Mouse (Mus musculus): ENCODE measurements at regions not wholly inside any gene's neighbourhood (a gene's known extent, or its start where the extent isn't known, plus 50 kb on each side); places are given as distances from the start of the nearest gene placed in this dataset.

- WGBS: 76% methylated on average over 4 of the region's 4 CpGs
- no peak for TF ChIP-seq CTCF (IDR thresholded peaks at IDR 0.05; ENCODE audit: low read depth)
These were observed 342.0 kb downstream of the Rergl start for GRCm38 (mm10) chr6:139159741-139160140.

GRCm38 (mm10) chr6:139154802-139155201 is 347.0 kb downstream of the Rergl start:
- Histone ChIP-seq H3K4me2 (no peak overlapping the region), H3K9ac (no peak overlapping the region), H3K4me1 (ENCODE audit: insufficient read depth) (no peaks in the 10 kb centered on the region), H3K9me3 (ENCODE audit: low read depth, low read length) (no peaks in the 10 kb centered on the region), H3K27ac (ENCODE audit: low read depth) (no peak overlapping the region), H3K27me3 (ENCODE audit: insufficient read depth, low read length) (no peaks in the 10 kb centered on the region), H3K4me3 (ENCODE audit: low read depth, low read length) (no peak overlapping the region), H3K36me3 (ENCODE audit: insufficient read depth) (no peaks in the 10 kb centered on the region)
- ATAC-seq (ENCODE audit: insufficient read depth) (no peak), DNase-seq (no peak)
- TF ChIP-seq CTCF (IDR thresholded peaks at IDR 0.05; ENCODE audit: low read depth): no peak
- WGBS: 63% methylated on average over 1 of the region's 1 CpGs

More at GRCm38 (mm10) chr6:139159741-139160140, 342.0 kb downstream of the Rergl start:
- Histone ChIP-seq H3K4me1 (ENCODE audit: insufficient read depth) (no peaks in the 10 kb centered on the region), H3K27ac (ENCODE audit: low read depth) (no peak overlapping the region), H3K4me2 (no peak overlapping the region), H3K36me3 (ENCODE audit: insufficient read depth) (no peaks in the 10 kb centered on the region), H3K27me3 (ENCODE audit: insufficient read depth, low read length) (no peaks in the 10 kb centered on the region), H3K9ac (no peak overlapping the region), H3K4me3 (ENCODE audit: low read depth, low read length) (no peak overlapping the region), H3K9me3 (ENCODE audit: low read depth, low read length) (no peaks in the 10 kb centered on the region)
- ATAC-seq (ENCODE audit: insufficient read depth): no peak
- DNase-seq: no peak

- 74% methylated on average over 6 of the region's 6 CpGs for WGBS
- no peaks in the 10 kb centered on the region for H3K27me3 ChIP-seq (ENCODE audit: insufficient read depth, low read length)
- no peak overlapping the region for H3K9ac ChIP-seq
- DNase-seq (no peak), ATAC-seq (ENCODE audit: insufficient read depth) (no peak)
- no peaks in the 10 kb centered on the region for H3K4me1 ChIP-seq (ENCODE audit: insufficient read depth)
- H3K9me3 ChIP-seq (ENCODE audit: low read depth, low read length): no peaks in the 10 kb centered on the region
- H3K27ac ChIP-seq (ENCODE audit: low read depth): no peak overlapping the region
- TF ChIP-seq CTCF (IDR thresholded peaks at IDR 0.05; ENCODE audit: low read depth): no peak
- H3K4me3 ChIP-seq (ENCODE audit: low read depth, low read length): no peak overlapping the region
- H3K36me3 ChIP-seq (ENCODE audit: insufficient read depth): no peaks in the 10 kb centered on the region
- no peak overlapping the region for H3K4me2 ChIP-seq
These were observed 366.1 kb downstream of the Rergl start for GRCm38 (mm10) chr6:139135693-139136092.

DNA sequence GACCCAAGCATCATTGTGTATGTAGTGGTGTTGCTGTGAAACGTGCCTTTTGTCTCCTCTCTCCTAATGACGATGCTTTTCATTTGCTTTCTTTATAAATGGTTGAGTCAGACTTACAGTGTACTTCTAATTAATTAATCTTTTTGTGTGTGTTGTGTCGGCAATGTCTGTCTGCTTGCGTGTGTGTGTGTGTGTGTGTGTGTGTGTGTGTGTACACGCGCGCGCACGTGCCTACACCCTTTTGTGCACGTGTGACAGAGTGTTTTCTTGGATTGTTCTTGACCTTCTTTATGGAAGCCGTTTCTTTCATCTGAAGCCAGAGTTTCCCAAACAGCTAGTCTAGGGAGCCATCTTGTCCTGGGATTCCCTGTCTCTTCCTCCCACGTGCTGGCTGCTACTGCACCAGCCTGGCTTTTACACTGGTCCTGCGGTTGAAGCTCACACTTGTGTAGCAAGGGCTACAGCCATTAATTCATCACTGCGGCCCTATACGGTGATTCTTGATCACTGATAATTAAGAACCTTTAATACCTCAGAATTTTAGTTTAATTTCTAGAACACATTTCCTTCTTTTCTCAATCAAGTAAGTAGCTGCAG is 369.6 kb downstream of the Rergl start:
- Histone ChIP-seq H3K9ac (no peak overlapping the region), H3K27me3 (ENCODE audit: insufficient read depth, low read length) (no peaks in the 10 kb centered on the region), H3K36me3 (ENCODE audit: insufficient read depth) (no peaks in the 10 kb centered on the region), H3K27ac (ENCODE audit: low read depth) (no peak overlapping the region), H3K4me1 (ENCODE audit: insufficient read depth) (no peaks in the 10 kb centered on the region), H3K9me3 (ENCODE audit: low read depth, low read length) (no peaks in the 10 kb centered on the region), H3K4me2 (no peak overlapping the region), H3K4me3 (ENCODE audit: low read depth, low read length) (no peak overlapping the region)
- no peak for ATAC-seq (ENCODE audit: insufficient read depth)
- TF ChIP-seq CTCF (IDR thresholded peaks at IDR 0.05; ENCODE audit: low read depth): no peak
- no peak for DNase-seq
- 87% methylated on average over 15 of the region's 15 CpGs for WGBS

- Histone ChIP-seq H3K9me3 (ENCODE audit: low read depth, low read length) (no peaks in the 10 kb centered on the region), H3K4me1 (ENCODE audit: insufficient read depth) (no peaks in the 10 kb centered on the region), H3K4me2 (no peak overlapping the region), H3K27ac (ENCODE audit: low read depth) (no peak overlapping the region), H3K27me3 (ENCODE audit: insufficient read depth, low read length) (no peaks in the 10 kb centered on the region), H3K36me3 (ENCODE audit: insufficient read depth) (no peaks in the 10 kb centered on the region), H3K4me3 (ENCODE audit: low read depth, low read length) (no peak overlapping the region), H3K9ac (no peak overlapping the region)
- 48% methylated on average over 6 of the region's 6 CpGs for WGBS
- no peak for TF ChIP-seq CTCF (IDR thresholded peaks at IDR 0.05; ENCODE audit: low read depth)
- DNase-seq (no peak), ATAC-seq (ENCODE audit: insufficient read depth) (no peak)
These were observed 393.5 kb downstream of the Rergl start for GRCm38 (mm10) chr6:139108263-139108662.

DNA sequence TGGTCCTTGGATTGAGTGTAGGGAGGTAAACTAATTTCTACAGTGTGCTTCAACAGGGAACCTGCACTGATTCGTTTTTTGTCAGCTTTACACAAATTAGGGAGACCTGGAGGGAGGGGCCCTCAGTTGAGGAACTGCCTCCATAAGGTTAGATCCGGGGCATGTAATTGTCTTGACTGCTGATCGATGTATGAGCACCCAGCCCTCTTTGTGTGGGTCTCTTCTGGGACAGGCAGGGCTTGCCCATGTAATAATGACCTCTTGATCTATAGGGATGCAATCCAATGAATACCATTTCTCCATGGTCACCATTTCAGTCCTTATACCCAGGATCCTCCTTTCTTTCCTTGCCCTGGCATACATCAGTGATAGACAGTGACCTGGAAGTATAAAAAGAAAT is 398.4 kb downstream of the Rergl start:
- no peak for ATAC-seq (ENCODE audit: insufficient read depth)
- no peak for DNase-seq
- Histone ChIP-seq H3K4me3 (ENCODE audit: low read depth, low read length) (no peak overlapping the region), H3K27ac (ENCODE audit: low read depth) (no peak overlapping the region), H3K27me3 (ENCODE audit: insufficient read depth, low read length) (no peaks in the 10 kb centered on the region), H3K4me2 (no peak overlapping the region), H3K9ac (no peak overlapping the region), H3K36me3 (ENCODE audit: insufficient read depth) (no peaks in the 10 kb centered on the region), H3K9me3 (ENCODE audit: low read depth, low read length) (no peaks in the 10 kb centered on the region), H3K4me1 (ENCODE audit: insufficient read depth) (no peaks in the 10 kb centered on the region)
- WGBS: 59% methylated on average over 3 of the region's 3 CpGs
- no peak for TF ChIP-seq CTCF (IDR thresholded peaks at IDR 0.05; ENCODE audit: low read depth)

GRCm38 (mm10) chr6:139099273-139099672 is 402.5 kb downstream of the Rergl start:
- no peak for TF ChIP-seq CTCF (IDR thresholded peaks at IDR 0.05; ENCODE audit: low read depth)
- Histone ChIP-seq H3K4me1 (ENCODE audit: insufficient read depth) (no peaks in the 10 kb centered on the region), H3K27me3 (ENCODE audit: insufficient read depth, low read length) (no peaks in the 10 kb centered on the region), H3K9me3 (ENCODE audit: low read depth, low read length) (no peaks in the 10 kb centered on the region), H3K27ac (ENCODE audit: low read depth) (no peak overlapping the region), H3K4me2 (no peak overlapping the region), H3K36me3 (ENCODE audit: insufficient read depth) (no peaks in the 10 kb centered on the region), H3K9ac (no peak overlapping the region), H3K4me3 (ENCODE audit: low read depth, low read length) (no peak overlapping the region)
- 78% methylated on average over 11 of the region's 11 CpGs for WGBS
- ATAC-seq (ENCODE audit: insufficient read depth) (no peak), DNase-seq (no peak)

GRCm38 (mm10) chr6:139075433-139075832 is 417.1 kb upstream of the Igbp1b start:
- ATAC-seq (ENCODE audit: insufficient read depth) (no peak), DNase-seq (no peak)
- Histone ChIP-seq H3K9me3 (ENCODE audit: low read depth, low read length) (no peaks in the 10 kb centered on the region), H3K27ac (ENCODE audit: low read depth) (no peak overlapping the region), H3K36me3 (ENCODE audit: insufficient read depth) (no peaks in the 10 kb centered on the region), H3K4me1 (ENCODE audit: insufficient read depth) (no peaks in the 10 kb centered on the region), H3K4me3 (ENCODE audit: low read depth, low read length) (no peak overlapping the region), H3K4me2 (no peak overlapping the region), H3K9ac (no peak overlapping the region), H3K27me3 (ENCODE audit: insufficient read depth, low read length) (no peaks in the 10 kb centered on the region)
- TF ChIP-seq CTCF (IDR thresholded peaks at IDR 0.05; ENCODE audit: low read depth): no peak
- 45% methylated on average over 4 of the region's 4 CpGs for WGBS

Data from lung, embryonic 14.5 days (tissue).